Mouse (Mus musculus) testis, adult 2 months (tissue): ENCODE measurements around the gene Mcur1. TPM values are rescaled to one million over a fixed set of nuclear protein-coding genes. Genes with fewer than 3 reads are reported as not detected.

ENCODE experiments used
- H3K27ac ChIP-seq: fragments of 200-500 bp; 2 replicates; pipeline ENCODE4 v1.5.1; 2012; ENCODE audit warnings: low read depth, low read length; ENCODE audit not compliant: control insufficient read depth, insufficient read depth
- H3K27me3 ChIP-seq: fragments of 200-500 bp; 2 replicates; pipeline ENCODE4 v1.6.1; 2012; ENCODE audit warnings: mild to moderate bottlenecking, low read length, moderate library complexity; ENCODE audit not compliant: control insufficient read depth, insufficient read depth
- H3K36me3 ChIP-seq: fragments of 200-500 bp; 2 replicates; pipeline ENCODE4 v1.6.1; 2012; ENCODE audit warnings: mild to moderate bottlenecking, low read length; ENCODE audit not compliant: control insufficient read depth, insufficient read depth
- H3K4me1 ChIP-seq: fragments of 200-500 bp; 2 replicates; pipeline ENCODE4 v1.6.1; 2012; ENCODE audit warnings: low read length; ENCODE audit not compliant: control insufficient read depth, insufficient read depth
- H3K4me3 ChIP-seq: fragments of 200-500 bp; 2 replicates; pipeline ENCODE4 v1.5.1; 2012; ENCODE audit warnings: low read depth, mild to moderate bottlenecking, low read length, moderate library complexity, mixed read lengths; ENCODE audit not compliant: control insufficient read depth
- CTCF ChIP-seq: fragments of 200-500 bp; IDR thresholded peaks from 2 replicates; pipeline ENCODE4 v1.5.1; 2012; ENCODE audit warnings: low read depth, mild to moderate bottlenecking, inconsistent platforms, low read length, moderate library complexity; ENCODE audit not compliant: control insufficient read depth, insufficient read depth, insufficient replicate concordance
- POLR2A ChIP-seq: fragments of 200-500 bp; IDR thresholded peaks from 2 replicates; pipeline ENCODE4 v1.6.1; 2012; ENCODE audit warnings: low read depth, mild to moderate bottlenecking, inconsistent platforms, low read length, moderate library complexity; ENCODE audit not compliant: control insufficient read depth
- polyA plus RNA-seq: library from polyadenylated mRNA; depleted of rRNA; stranded (reverse); fragments of >200 nt; gene quantifications from 2 replicates; pipeline ENCODE4 v1.2.3, GENCODE M21; 2012; rRNA removed

Mcur1 gene
- 1.2 and 1.5 TPM in 2 replicates for polyA plus RNA-seq

GRCm38 (mm10) chr13:43559711-43560457 lies at the start of gene Mcur1:
Gene Mcur1, minus strand, starts transcription at chr13:43560191.
- Histone ChIP-seq H3K36me3 (no peaks in the 10 kb centered on the region), H3K4me1 (no peaks in the 10 kb centered on the region; the same call in 1 of the 2 replicates), H3K27me3 (no peaks in the 10 kb centered on the region), H3K27ac (peak within 1 kb of the TSS; percentile 76), H3K4me3 (peak within 1 kb of the TSS; percentile 84)
- peak; percentile 75 for TF ChIP-seq POLR2A
- TF ChIP-seq CTCF = no peak

DNA sequence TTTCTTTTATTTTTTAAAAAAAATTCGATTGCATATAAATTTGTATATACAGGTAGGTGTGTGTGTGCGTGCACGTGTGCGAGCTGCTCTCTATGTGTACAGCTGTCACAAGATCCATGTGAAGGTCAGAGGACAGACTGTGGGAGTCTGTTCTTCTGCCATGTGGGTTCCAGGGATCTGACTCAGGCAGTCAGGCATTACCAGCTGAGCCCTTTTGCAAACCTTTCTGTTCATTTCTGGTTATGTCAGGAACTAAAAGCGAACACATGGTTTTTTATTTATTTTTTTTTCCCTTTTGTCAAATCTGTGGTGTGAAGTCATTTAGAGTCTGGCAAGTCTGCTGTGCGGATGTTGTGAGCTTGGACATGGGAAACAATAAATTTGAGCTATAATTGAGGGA lies 48.9 kb upstream of the Mcur1 start:
- Histone ChIP-seq H3K27me3 (no peaks in the 10 kb centered on the region), H3K4me3 (no peak overlapping the region), H3K36me3 (no peaks in the 10 kb centered on the region), H3K4me1 (peaks cover 4% of the 10 kb centered on the region), H3K27ac (no peak overlapping the region)
- TF ChIP-seq CTCF (no peak), POLR2A (no peak)

DNA sequence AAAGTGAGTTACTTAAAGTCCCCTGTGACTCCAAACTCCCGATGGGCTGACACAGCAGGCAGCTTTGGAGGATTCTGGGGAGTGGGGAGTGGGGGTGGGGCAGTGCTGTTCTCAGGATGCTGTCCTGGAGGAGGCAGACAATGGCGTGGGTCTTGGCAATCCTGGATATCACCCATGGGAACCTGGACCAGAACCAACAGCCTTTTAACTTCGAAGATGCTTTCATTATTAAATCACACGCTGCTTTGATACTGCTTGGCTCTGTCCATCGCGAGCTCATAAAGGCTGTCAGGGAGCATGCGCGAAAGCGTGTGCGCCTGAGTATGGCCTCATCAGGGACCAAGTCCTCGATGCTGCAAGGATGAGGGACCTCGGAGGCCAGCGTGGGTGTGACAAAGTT lies 43.1 kb upstream of the Mcur1 start:
- Histone ChIP-seq H3K27me3 (no peaks in the 10 kb centered on the region), H3K27ac (no peak overlapping the region), H3K4me3 (peak overlapping the region; percentile 19; the same call in 1 of the 2 replicates), H3K4me1 (peaks cover 11% of the 10 kb centered on the region), H3K36me3 (no peaks in the 10 kb centered on the region)
- TF ChIP-seq CTCF = no peak

- Histone ChIP-seq H3K4me3 (no peak overlapping the region), H3K27ac (no peak overlapping the region), H3K4me1 (peaks cover 11% of the 10 kb centered on the region), H3K27me3 (no peaks in the 10 kb centered on the region), H3K36me3 (no peaks in the 10 kb centered on the region)
- TF ChIP-seq CTCF (no peak), POLR2A (no peak)
These were observed 42.4 kb upstream of the Mcur1 start for GRCm38 (mm10) chr13:43602440-43602839.

GRCm38 (mm10) chr13:43600967-43601366 lies 41.0 kb upstream of the Mcur1 start:
- H3K4me3 ChIP-seq = no peak overlapping the region
- no peak overlapping the region for H3K27ac ChIP-seq
- no peak for TF ChIP-seq CTCF
- no peak for TF ChIP-seq POLR2A
- peaks cover 11% of the 10 kb centered on the region for H3K4me1 ChIP-seq
- H3K36me3 ChIP-seq = no peaks in the 10 kb centered on the region
- no peaks in the 10 kb centered on the region for H3K27me3 ChIP-seq

- no peak overlapping the region for H3K4me3 ChIP-seq
- TF ChIP-seq CTCF (peak; percentile 34; the same call in 1 of the 2 replicates), POLR2A (no peak)
- no peaks in the 10 kb centered on the region for H3K36me3 ChIP-seq
- no peak overlapping the region for H3K27ac ChIP-seq
- no peaks in the 10 kb centered on the region for H3K27me3 ChIP-seq
- H3K4me1 ChIP-seq = peaks cover 2% of the 10 kb centered on the region; the same call in 1 of the 2 replicates
These were observed 35.9 kb upstream of the Mcur1 start for GRCm38 (mm10) chr13:43595896-43596295.

DNA sequence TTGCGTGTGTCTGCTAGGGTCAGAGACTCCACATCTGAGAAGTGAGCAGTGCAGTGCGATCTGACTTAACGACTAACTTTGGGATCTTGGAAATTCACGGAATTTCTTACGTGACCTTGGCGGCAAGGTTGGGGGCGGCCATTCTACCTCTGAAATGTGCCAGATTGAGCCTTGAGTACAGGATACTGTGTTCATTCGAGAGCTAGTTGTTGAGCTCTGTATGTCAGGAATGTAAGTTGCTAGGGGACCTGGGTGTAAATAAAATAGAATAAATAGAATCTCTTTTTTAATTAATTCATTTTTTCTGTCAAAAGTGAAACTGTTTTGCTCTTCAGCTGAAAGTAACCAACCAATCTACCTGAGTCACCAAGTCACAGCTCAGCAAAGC lies 32.7 kb upstream of the Mcur1 start:
- TF ChIP-seq CTCF = no peak
- TF ChIP-seq POLR2A = no peak
- Histone ChIP-seq H3K27me3 (no peaks in the 10 kb centered on the region), H3K36me3 (no peaks in the 10 kb centered on the region), H3K4me1 (peaks cover 2% of the 10 kb centered on the region; the same call in 1 of the 2 replicates), H3K27ac (no peak overlapping the region), H3K4me3 (no peak overlapping the region; the same call in 1 of the 2 replicates)
